Mouse (Mus musculus) brain, embryonic 14.5 days (tissue): ENCODE data around the gene Dennd4b. TPM values are rescaled to one million over a fixed set of nuclear protein-coding genes. Genes with fewer than 3 reads are reported as not detected.
A peak's percentile ranks its signal among the peaks of the same experiment; 100 is the strongest.
"Not testable (repeated sequence)": the region's sequence is repeated elsewhere in the genome, so short reads cannot be mapped to it uniquely, and the experiment has no call there.

Source experiments
- DNase-seq: peaks from one replicate; pipeline ENCODE4 v3.0.0-alpha.2; 2011; ENCODE audit warnings: low read depth
- CTCF ChIP-seq: fragments of 200-500 bp; IDR thresholded peaks from 2 replicates; pipeline ENCODE4 v1.5.1; 2012; ENCODE audit warnings: inconsistent platforms, mild to moderate bottlenecking, moderate library complexity, borderline replicate concordance; ENCODE audit not compliant: insufficient read depth, insufficient read length; ENCODE audit errors: extremely low read depth
- POLR2A ChIP-seq: fragments of 200-500 bp; IDR thresholded peaks from 2 replicates; pipeline ENCODE4 v1.6.1; 2012; ENCODE audit warnings: mild to moderate bottlenecking, inconsistent platforms, borderline replicate concordance; ENCODE audit not compliant: poor library complexity, insufficient read depth, insufficient read length, severe bottlenecking; ENCODE audit errors: extremely low read depth
- polyA plus RNA-seq: library from polyadenylated mRNA; depleted of rRNA; stranded (reverse); fragments of >200 nt; gene quantifications from 2 replicates; pipeline ENCODE4 v1.2.3, GENCODE M21; 2012

The Dennd4b gene
- polyA plus RNA-seq, 1 experiment, result 30.7 TPM

DNA sequence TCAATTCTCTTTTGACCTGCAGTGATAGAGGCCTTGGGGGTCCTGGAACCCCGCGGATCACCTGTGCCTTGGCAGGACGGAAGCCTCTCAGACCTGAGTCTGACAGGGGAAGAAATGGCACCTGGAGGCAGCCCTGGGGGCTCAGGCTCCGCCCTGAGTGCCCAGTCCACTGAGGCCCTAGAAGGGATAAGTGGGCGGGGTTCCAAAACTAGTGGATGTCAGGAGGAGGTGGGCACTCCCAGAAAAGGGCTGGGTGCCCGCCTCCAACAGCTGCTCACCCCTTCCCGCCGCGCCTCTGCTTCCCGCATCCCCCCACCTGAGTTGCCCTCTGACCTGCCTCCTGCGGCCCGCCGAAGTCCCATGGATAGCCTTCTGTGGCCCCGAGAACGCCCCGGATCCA, 11.9 kb downstream of the Dennd4b start:
- no peak for DNase-seq
- no peak for TF ChIP-seq POLR2A

DNA sequence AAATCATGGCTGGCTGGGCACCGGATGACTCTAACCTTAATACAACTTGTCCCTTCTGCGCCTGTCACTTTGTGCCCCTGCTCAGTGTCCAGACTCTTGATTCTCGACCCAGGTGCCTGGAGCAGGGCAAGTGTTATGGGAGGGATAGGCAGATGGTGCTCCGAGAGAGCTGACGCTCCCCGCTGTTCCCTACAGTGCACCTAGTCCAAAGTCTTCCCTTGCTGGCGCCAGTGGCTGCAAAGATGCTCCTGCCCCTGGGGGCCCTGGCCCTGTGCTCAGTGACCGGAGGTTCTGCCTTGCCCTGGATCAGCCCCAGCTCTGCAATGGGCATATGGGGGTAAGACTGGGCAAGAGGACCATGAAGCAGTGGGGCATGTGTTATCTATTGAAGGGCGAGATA, 12.8 kb downstream of the Dennd4b start:
- DNase-seq, result no peak
- TF ChIP-seq CTCF, result no peak
- no peak for TF ChIP-seq POLR2A

DNA sequence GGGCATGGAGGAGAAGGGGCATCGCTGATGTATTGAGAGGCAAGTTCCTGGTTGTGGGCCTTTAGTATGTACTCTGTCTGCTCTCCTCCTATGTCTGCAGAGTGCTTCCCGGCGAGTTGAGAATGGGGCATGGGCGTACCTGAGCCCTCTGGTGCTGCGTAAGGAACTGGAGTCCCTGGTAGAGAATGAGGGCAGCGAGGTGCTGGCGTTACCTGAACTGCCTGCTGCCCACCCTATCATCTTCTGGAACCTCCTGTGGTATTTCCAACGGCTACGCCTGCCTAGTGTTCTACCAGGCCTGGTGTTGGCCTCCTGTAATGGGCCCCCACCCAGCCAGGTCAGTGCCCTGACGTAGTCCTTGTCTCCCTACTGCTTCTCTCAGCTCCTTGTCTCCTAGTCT, 13.2 kb downstream of the Dennd4b start:
- no peak for DNase-seq
- TF ChIP-seq POLR2A (no peak), CTCF (no peak)

DNA sequence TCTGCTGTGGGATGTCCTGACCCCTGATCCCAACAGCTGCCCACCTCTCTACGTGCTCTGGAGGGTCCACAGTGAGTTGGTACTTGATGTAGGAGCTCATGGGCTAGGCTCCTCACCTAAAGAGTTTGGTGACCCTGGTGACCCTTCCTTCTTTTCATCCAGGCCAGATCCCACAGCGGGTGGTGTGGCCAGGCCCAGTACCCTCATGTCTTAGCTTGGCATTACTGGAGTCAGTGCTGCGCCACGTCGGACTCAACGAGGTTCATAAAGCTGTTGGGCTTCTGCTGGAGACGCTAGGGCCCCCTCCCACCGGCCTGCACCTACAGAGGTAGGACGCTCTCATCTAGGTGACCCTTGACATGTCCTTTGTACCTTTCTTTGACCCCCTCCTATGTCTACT, 14.2 kb downstream of the Dennd4b start:
- TF ChIP-seq POLR2A (no peak), CTCF (no peak)
- DNase-seq, result no peak

DNA sequence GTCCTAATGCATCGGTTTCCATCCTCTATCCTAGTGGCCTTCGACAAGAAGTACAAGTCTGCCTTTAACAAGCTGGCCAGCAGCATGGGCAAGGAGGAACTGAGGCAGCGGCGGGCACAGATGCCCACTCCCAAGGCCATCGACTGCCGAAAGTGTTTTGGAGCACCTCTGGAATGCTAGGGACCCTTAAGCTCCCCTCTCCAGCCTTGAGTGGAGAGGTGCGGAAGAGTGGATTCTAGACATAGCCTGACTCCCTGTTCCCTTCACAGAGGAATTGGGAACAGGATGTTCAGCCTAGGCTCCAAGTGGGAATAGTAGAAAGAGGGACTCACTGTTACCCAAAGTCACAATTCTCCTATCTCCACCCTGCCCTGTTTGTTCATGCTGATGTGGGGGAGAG, 14.8 kb downstream of the Dennd4b start:
- TF ChIP-seq POLR2A, result no peak
- TF ChIP-seq CTCF, result no peak
- no peak for DNase-seq

DNA sequence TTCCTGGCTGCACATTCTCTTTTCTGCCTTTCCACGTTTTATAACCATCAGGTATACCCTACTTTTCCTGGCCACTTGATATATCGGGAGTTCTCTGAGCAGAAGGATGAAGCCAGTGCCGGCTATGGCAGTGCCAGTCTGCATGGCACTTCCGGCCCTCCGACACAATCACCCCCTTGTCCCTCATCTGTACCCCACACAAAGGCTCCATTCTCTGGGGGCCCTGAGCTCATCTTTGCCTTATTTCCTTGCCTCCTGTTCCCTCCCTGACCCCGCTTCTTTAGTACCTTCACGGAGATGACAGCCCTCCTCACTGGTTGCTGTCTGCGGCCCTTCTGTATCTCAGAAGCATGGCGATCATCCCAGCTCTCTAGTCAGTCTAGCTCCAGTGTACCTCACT, 15.7 kb downstream of the Dennd4b start:
- no peak for TF ChIP-seq CTCF
- TF ChIP-seq POLR2A, result no peak
- no peak for DNase-seq

DNA sequence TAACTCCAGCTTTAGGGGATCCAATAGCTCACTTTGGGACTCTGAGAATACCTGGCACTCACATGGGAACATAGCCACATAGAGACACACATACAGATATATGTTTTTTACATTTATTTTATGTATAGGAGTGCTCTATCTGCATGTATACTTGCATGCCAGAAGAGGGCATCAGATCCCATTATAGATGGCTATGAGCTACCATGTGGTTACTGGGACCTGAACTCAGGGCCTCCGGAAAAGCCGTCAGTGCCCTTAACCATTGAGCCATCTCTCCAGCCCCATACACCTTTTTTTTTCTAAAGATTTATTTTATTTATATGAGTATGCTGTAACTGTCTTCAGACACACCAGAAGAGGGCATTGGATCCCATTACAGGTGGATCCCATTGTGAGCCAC, 19.2 kb downstream of the Dennd4b start:
- no peak for DNase-seq
- no peak for TF ChIP-seq POLR2A
- no peak for TF ChIP-seq CTCF

DNA sequence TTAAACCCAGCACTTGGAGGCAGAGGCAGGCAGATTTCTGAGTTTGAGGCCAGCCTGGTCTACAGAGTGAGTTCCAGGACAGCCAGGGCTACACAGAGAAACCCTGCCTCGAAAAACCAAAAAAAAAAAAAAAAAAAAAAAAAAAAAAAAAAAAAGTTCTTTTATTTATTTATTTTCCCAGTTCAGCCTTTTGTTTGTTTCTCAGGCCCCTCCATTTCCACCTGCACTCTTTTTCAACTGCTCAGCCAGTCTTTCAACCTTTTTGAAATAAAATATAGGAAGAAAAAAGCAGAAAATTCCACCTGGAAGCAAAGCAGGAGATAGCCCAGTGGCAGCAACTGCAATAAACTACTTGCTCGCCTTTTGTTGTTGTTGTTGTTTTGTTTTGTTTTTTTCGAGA, 24.4 kb downstream of the Dennd4b start:
- not testable (repeated sequence) for DNase-seq

DNA sequence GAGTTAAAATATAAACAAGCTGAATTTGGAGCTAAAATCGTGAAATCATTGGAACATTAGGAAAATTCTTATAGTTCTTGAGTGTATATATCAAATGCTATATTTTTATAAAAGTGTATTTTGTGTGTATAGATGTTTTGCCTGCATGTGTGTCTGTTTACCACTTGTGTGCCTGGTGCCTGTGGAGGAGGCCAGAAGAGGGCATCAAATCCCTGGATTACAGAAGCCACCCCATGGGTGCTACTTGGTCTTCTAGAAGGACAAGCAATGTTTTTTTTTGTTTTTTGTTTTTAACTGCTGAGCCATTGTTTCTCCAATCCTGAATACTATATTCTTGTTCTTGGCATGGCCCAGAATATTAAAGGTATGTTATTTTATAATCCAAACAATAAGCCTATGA, 25.6 kb downstream of the Dennd4b start:
- DNase-seq, result peak; percentile 14
- TF ChIP-seq CTCF (no peak), POLR2A (no peak)

DNA sequence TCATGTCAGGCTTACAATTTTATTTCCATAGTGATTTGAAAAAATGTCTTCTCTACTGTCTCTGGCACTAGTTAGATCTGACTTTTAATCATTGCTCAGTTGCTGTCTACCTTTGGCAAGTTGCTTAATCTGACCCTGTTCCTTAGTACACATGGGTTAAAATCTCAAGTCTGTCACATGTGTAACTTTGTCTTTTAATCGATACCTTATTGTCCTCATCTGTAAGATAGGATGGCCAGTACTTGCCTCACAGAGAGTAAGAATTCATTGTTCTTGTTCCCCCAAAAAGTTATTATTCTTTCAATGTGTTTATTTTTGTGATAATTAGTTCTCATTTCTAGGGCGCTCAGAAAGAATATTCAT, 27.0 kb downstream of the Dennd4b start:
- DNase-seq, result no peak
- no peak for TF ChIP-seq CTCF
- no peak for TF ChIP-seq POLR2A

DNA sequence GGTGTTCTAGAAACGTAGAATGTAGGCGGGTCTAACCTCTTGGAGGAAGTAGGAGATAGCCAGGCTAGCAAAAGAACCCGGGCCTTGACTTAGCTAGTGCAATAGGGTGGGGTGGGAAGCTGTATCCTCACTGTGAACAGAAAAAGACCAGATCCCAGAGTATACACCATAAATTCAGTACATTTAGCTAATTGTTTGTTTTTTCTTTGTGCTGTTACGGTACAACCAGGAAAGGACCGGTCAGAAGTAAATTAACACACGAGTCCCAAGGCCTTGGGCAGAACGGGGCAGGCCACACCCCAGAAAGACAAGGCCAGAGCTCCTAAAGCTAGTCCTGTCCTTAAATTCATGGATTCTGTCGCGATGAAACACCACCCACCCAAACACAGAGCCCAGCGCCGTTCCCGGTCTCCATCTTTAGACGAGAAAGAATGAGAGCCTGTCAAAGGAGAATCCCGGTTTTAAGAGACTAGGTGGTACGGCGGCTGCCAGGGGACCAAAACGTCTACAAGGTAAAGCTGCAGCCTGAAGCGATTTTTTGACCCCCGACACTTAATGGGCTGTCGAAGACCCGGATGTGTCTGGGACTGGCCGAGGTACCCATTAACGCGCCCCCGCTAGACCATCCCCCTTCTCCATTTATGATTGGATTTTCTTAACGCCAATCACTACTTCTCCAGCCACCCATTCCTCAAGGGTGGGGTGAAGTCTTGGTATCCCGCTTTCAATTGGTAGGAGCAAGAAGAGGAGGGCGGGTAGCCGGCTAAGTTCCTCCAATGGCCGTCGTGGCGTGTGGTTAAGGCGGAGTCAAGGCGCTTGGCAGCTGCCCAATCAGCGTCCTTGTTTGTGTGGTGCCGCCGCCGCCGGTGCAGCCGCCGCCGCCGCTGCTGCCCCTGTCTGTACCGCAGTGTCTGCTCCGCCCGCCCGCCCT, 27.6 kb downstream of the Dennd4b start, which contains the start of gene Gatad2b:
Gene Gatad2b, plus strand, starts transcription at position 834 of the 931 bp plus-strand sequence.
- peak; percentile 100 for DNase-seq
- no peak for TF ChIP-seq CTCF
- peak; percentile 61; the same call in 1 of the 2 replicates for TF ChIP-seq POLR2A

DNA sequence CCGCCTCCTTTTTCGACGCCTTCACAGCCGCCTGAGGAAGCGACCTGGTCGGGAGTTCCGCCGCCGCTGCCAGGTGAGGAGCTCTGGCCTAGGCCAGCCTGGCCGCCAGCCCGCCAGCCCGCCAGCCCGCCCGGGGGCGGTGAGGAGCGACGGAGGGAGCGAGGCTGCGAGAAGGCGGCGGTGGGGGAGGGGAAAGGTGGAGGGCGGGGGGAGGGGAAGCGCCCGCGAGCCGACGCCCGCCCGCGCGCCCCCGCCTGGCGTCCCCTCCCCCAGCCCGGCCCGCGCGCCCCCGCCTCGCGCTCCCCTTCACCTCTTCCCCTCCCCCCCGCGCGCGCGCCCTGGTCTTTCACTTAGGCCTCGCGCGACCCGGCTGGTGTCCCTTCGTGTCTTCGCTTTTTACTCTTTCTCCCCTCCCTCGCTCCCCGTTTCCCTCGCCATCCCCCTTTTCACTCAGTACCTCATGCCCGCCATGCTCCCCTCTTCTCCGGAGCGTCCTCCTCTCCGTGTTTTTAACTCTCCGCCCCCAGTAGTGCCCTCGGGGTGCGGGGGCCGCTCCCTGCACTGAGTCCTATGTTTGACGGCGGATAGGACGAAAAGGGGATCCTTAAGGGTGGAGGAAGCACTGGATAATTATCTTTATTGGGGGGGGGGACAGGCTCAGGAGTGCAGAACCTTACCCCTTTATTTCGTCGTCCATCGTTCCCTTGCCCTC, 28.5 kb downstream of the Dennd4b start:
- TF ChIP-seq CTCF, result no peak
- no peak for TF ChIP-seq POLR2A
- peak; percentile 80 for DNase-seq
